Mouse (Mus musculus): Measurements from ENCODE around the gene Fat3. TPM values are rescaled to one million over a fixed set of nuclear protein-coding genes. Genes with fewer than 3 reads are reported as not detected.

Fat3 gene
- polyA plus RNA-seq (2016; fragmentation: Nextera tagmentation; extraction: Ambion mirVana): 1.6 and 2.3 TPM in 2 replicates

DNA sequence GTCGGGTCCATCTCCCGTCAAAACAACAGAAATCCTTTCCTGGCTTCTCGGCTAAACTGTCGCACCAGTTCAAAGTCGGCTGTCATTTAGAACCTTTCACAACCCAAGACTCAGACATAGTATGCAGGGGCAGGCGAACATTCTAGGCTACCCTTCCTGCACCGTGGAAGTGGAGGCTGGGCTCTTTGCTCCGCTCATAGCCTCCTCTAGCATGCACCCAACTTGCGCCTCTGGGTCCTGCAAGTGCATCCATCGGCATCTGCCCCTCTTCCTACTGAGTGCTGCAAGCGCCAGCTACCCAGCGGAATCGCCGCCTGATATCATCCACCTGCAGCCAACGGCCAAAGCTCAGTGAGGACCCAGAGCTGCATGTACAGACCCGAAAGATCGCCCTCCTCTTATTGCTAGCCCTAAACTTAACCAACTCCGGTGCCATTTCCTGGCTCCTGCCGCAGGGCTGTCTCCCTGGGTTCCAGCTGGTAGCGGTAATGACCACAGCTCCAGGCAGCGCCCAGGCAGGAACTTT is at the start of gene Fat3:
Fat3 (minus strand) TSS at position 100 of the 526 bp plus-strand sequence.
- Histone ChIP-seq H3K27me3 (ENCODE audit: low read depth, poor library complexity, severe bottlenecking) (peaks cover 17% of the 10 kb centered on the region), H3K4me1 (peaks cover 35% of the 10 kb centered on the region), H3K27ac (peak within 1 kb of the TSS; percentile 87), H3K9me3 (replicated peaks) (no peaks in the 10 kb centered on the region), H3K4me3 (peak within 1 kb of the TSS; percentile 70), H3K36me3 (no peaks in the 10 kb centered on the region)
- under 1% methylated on average over 21 of the region's 21 CpGs for WGBS
- peak; percentile 72 for DNase-seq (ENCODE audit: low spot score)

DNA sequence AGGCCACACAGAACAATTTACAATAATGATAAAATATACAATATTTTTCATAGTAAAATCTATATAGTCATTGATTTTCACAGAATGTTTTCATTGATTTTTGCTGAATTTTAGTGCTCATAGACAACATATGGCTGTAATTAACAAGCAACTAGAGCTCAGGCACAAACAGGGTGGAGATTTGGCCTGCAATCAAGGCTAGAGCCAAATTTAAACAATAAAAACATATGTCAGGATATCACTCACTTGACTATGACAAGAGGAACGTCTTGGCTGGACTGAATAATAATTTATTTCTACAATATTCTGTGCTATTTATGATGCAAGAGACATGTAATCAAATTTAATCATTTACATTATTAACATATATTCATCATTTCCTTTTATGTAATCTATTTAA is 31.8 kb upstream of the Fat3 start:
- Histone ChIP-seq H3K4me3 (no peak overlapping the region), H3K27me3 (ENCODE audit: low read depth, poor library complexity, severe bottlenecking) (no peaks in the 10 kb centered on the region), H3K9me3 (replicated peaks) (no peaks in the 10 kb centered on the region), H3K27ac (no peak overlapping the region), H3K4me1 (no peaks in the 10 kb centered on the region), H3K36me3 (no peaks in the 10 kb centered on the region)
- 49% methylated on average over 1 of the region's 1 CpGs for WGBS
- DNase-seq (ENCODE audit: low spot score): no peak

DNA sequence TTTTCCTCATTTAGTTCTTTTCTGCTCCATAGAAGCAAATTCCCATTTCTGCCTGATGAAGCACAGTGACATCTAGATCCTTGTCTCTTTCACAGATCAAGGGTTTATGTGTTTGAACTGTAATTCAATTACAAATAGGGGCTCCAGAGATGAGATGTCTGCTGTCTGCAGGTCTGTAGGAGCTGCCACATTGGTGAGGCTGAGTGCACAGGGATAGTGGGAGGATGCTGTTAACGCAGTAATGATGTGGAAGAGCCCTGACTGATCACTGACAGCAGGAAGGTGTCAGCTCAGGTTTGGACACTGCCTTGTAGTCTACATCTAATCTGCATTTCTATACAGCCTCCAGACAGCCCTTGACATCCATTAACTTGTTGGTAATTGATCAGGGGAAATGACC is 16.5 kb upstream of the Fat3 start:
- no peak overlapping the region for H3K27ac ChIP-seq
- H3K36me3 ChIP-seq: no peaks in the 10 kb centered on the region
- 70% methylated on average over 1 of the region's 1 CpGs for WGBS
- no peaks in the 10 kb centered on the region for H3K27me3 ChIP-seq (ENCODE audit: low read depth, poor library complexity, severe bottlenecking)
- H3K4me1 ChIP-seq: no peaks in the 10 kb centered on the region
- H3K9me3 ChIP-seq (replicated peaks): no peaks in the 10 kb centered on the region
- no peak overlapping the region for H3K4me3 ChIP-seq
- no peak for DNase-seq (ENCODE audit: low spot score)

DNA sequence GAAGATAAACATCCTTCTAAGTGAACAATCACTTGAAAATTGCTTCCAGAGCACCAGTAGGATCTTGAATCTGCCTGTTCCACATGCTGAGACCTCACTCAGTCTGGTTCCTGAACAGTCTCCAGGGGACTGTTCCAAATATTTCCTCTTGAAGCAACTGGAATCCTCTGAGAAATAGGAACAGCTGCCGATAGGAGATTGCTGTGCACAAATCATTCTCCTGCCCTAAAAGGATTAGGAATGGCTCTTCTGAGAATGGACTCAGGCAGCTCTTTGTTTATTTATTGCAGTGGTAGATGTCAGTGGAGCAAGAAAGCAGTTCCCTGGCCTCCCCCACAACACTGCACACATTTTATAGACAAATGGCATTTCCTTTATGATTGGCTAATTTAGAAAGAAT is 10.9 kb upstream of the Fat3 start:
- H3K36me3 ChIP-seq: no peaks in the 10 kb centered on the region
- no peaks in the 10 kb centered on the region for H3K27me3 ChIP-seq (ENCODE audit: low read depth, poor library complexity, severe bottlenecking)
- H3K9me3 ChIP-seq (replicated peaks): no peaks in the 10 kb centered on the region
- H3K4me3 ChIP-seq: no peak overlapping the region
- no peaks in the 10 kb centered on the region for H3K4me1 ChIP-seq
- no peak overlapping the region for H3K27ac ChIP-seq
- 27% methylated on average over 1 of the region's 1 CpGs for WGBS
- no peak for DNase-seq (ENCODE audit: low spot score)

GRCm38 (mm10) chr9:16503776-16504175 is 2.7 kb upstream of the Fat3 start:
- no peak for DNase-seq (ENCODE audit: low spot score)
- Histone ChIP-seq H3K9me3 (replicated peaks) (no peaks in the 10 kb centered on the region), H3K27me3 (ENCODE audit: low read depth, poor library complexity, severe bottlenecking) (peaks cover 17% of the 10 kb centered on the region), H3K4me3 (no peak overlapping the region), H3K27ac (no peak overlapping the region), H3K4me1 (peaks cover 32% of the 10 kb centered on the region), H3K36me3 (no peaks in the 10 kb centered on the region)
- WGBS: 69% methylated on average over 2 of the region's 2 CpGs

GRCm38 (mm10) chr9:16502673-16503343 is 1.7 kb upstream of the Fat3 start:
- WGBS: 14% methylated on average over 13 of the region's 13 CpGs
- H3K4me3 ChIP-seq: peak overlapping the region; percentile 70
- peaks cover 35% of the 10 kb centered on the region for H3K4me1 ChIP-seq
- H3K27me3 ChIP-seq (ENCODE audit: low read depth, poor library complexity, severe bottlenecking): peaks cover 17% of the 10 kb centered on the region
- no peaks in the 10 kb centered on the region for H3K9me3 ChIP-seq (replicated peaks)
- H3K27ac ChIP-seq: peak overlapping the region; percentile 87; the same call in 1 of the 2 replicates
- H3K36me3 ChIP-seq: no peaks in the 10 kb centered on the region
- peak; percentile 34 for DNase-seq (ENCODE audit: low spot score)

GRCm38 (mm10) chr9:16501990-16502672 is 1.0 kb upstream of the Fat3 start:
- H3K9me3 ChIP-seq (replicated peaks): no peaks in the 10 kb centered on the region
- H3K4me3 ChIP-seq: peak overlapping the region; percentile 70
- under 1% methylated on average over 52 of the region's 52 CpGs for WGBS
- DNase-seq (ENCODE audit: low spot score): peak; percentile 81
- H3K27me3 ChIP-seq (ENCODE audit: low read depth, poor library complexity, severe bottlenecking): peaks cover 17% of the 10 kb centered on the region
- H3K36me3 ChIP-seq: no peaks in the 10 kb centered on the region
- peaks cover 35% of the 10 kb centered on the region for H3K4me1 ChIP-seq
- peak overlapping the region; percentile 87 for H3K27ac ChIP-seq

- peaks cover 35% of the 10 kb centered on the region for H3K4me1 ChIP-seq
- WGBS: under 1% methylated on average over 41 of the region's 41 CpGs
- H3K27ac ChIP-seq: peak overlapping the region; percentile 87
- peak; percentile 80 for DNase-seq (ENCODE audit: low spot score)
- H3K9me3 ChIP-seq (replicated peaks): no peaks in the 10 kb centered on the region
- H3K4me3 ChIP-seq: peak overlapping the region; percentile 70
- no peaks in the 10 kb centered on the region for H3K36me3 ChIP-seq
- peaks cover 17% of the 10 kb centered on the region for H3K27me3 ChIP-seq (ENCODE audit: low read depth, poor library complexity, severe bottlenecking)
These were observed 501 bp downstream of the Fat3 start for GRCm38 (mm10) chr9:16500382-16501185.

GRCm38 (mm10) chr9:16499621-16500381 is 1.3 kb downstream of the Fat3 start:
- Histone ChIP-seq H3K27me3 (ENCODE audit: low read depth, poor library complexity, severe bottlenecking) (peaks cover 17% of the 10 kb centered on the region), H3K9me3 (replicated peaks) (no peaks in the 10 kb centered on the region), H3K4me3 (peak overlapping the region; percentile 70), H3K4me1 (peaks cover 35% of the 10 kb centered on the region), H3K36me3 (no peaks in the 10 kb centered on the region), H3K27ac (peak overlapping the region; percentile 87)
- WGBS: 1% methylated on average over 35 of the region's 35 CpGs
- DNase-seq (ENCODE audit: low spot score): peak; percentile 77

DNA sequence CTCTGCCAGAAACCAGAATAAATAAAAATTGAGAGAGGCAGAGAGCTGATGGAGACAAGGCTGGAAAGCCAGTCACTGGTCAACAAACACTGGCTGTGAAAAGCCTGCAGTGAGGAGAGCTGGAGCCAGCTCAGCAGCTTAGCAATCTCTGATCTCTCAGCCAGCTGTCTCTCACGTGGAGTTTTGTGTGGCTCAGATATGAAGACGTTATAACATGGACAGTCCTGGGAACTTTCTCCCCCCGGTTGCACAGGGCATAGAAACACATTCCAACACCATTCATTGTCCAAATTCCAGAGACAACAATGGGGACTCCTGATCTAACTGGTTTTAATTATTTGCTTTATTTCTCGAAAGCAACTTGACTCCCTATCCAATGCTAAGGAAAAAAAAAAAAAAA is 2.2 kb downstream of the Fat3 start:
- Histone ChIP-seq H3K4me1 (peaks cover 35% of the 10 kb centered on the region), H3K4me3 (no peak overlapping the region), H3K9me3 (replicated peaks) (no peaks in the 10 kb centered on the region), H3K27me3 (ENCODE audit: low read depth, poor library complexity, severe bottlenecking) (peaks cover 15% of the 10 kb centered on the region), H3K27ac (peak overlapping the region; percentile 14; the same call in 1 of the 2 replicates), H3K36me3 (no peaks in the 10 kb centered on the region)
- 21% methylated on average over 4 of the region's 4 CpGs for WGBS
- peak; percentile 34 for DNase-seq (ENCODE audit: low spot score)

DNA sequence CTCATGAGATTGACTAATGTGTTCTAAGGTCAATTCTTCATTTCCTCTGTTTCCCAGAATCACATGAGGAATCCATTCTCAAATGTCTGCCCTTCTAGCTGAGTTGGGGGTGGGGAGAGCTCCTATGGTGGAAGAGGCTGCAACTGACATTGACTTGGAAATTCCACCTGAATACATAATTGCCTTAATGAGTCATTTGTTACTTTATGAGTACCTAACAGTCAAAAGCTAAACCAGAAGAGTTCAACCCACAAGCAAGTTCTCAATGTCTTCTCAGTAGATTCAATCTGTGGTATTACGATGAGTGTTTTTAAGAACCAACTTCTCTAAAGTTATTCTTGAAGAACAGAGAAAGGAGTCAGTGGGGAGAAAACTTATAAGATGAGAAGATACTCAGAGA is 3.7 kb downstream of the Fat3 start:
- Histone ChIP-seq H3K4me3 (no peak overlapping the region), H3K27me3 (ENCODE audit: low read depth, poor library complexity, severe bottlenecking) (peaks cover under 1% of the 10 kb centered on the region; the same call in 1 of the 2 replicates), H3K9me3 (replicated peaks) (no peaks in the 10 kb centered on the region), H3K27ac (no peak overlapping the region), H3K36me3 (no peaks in the 10 kb centered on the region), H3K4me1 (peaks cover 24% of the 10 kb centered on the region)
- no peak for DNase-seq (ENCODE audit: low spot score)
- 93% methylated on average over 1 of the region's 1 CpGs for WGBS

- Histone ChIP-seq H3K4me1 (peaks cover 15% of the 10 kb centered on the region), H3K9me3 (replicated peaks) (no peaks in the 10 kb centered on the region), H3K36me3 (no peaks in the 10 kb centered on the region), H3K27me3 (ENCODE audit: low read depth, poor library complexity, severe bottlenecking) (no peaks in the 10 kb centered on the region), H3K27ac (no peak overlapping the region), H3K4me3 (no peak overlapping the region)
- 93% methylated on average over 3 of the region's 3 CpGs for WGBS
- no peak for DNase-seq (ENCODE audit: low spot score)
These were observed 4.8 kb downstream of the Fat3 start for GRCm38 (mm10) chr9:16496331-16496730.
